Mouse (Mus musculus): ENCODE results near the gene Gramd1c.

DNA sequence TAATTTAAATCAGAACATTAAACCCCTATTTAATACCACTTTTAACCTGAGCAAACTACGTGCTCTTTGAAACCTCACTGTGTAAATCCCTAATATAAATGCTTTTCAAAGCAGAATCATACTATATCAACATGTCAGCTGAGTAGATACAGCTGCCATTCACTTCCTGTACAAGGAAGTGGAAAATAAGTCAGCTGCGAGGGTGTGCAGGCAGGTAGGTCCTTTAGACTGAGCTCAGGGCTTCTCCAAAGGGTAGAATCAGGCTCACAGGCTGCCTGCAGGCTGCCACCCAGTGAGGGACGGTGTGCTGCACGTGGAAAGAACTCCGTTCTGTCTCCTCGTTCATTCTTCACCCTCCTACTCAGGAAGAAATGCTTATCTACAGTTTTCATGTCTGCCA, 108.2 kb downstream of the Gramd1c start:
- TF ChIP-seq GATA1 (IDR thresholded peaks at IDR 0.05; ENCODE audit: low read length): no peak
- TF ChIP-seq TAL1 (IDR thresholded peaks at IDR 0.05; ENCODE audit: low read length): no peak
